Mouse (Mus musculus) stomach, postnatal 0 days (tissue): ENCODE measurements around the gene Ccdc107.

Experiments used
- CTCF ChIP-seq: IDR thresholded peaks from 2 replicates; pipeline ENCODE4 v1.5.1; 2016; ENCODE audit warnings: antibody characterized with exemption, low read depth, mild to moderate bottlenecking, moderate library complexity
- EP300 ChIP-seq: optimal IDR thresholded peaks from 2 replicates; pipeline ENCODE3; 2016; ENCODE audit warnings: antibody characterized with exemption

- no peak for TF ChIP-seq CTCF
- no peak for TF ChIP-seq EP300
Measured at GRCm38 (mm10) chr4:43457124-43457523, 35.6 kb upstream of the Ccdc107 start.
